Mouse (Mus musculus): ENCODE measurements around the gene Nsmce1. TPM values are rescaled to one million over a fixed set of nuclear protein-coding genes. Genes with fewer than 3 reads are reported as not detected.

Gene Nsmce1
- polyA plus RNA-seq (2014; fragmentation: Illumina TruSeq; extraction: RNeasy Lipid Tissue Mini Kit (QIAGEN cat#74804)): 64.7 TPM

DNA sequence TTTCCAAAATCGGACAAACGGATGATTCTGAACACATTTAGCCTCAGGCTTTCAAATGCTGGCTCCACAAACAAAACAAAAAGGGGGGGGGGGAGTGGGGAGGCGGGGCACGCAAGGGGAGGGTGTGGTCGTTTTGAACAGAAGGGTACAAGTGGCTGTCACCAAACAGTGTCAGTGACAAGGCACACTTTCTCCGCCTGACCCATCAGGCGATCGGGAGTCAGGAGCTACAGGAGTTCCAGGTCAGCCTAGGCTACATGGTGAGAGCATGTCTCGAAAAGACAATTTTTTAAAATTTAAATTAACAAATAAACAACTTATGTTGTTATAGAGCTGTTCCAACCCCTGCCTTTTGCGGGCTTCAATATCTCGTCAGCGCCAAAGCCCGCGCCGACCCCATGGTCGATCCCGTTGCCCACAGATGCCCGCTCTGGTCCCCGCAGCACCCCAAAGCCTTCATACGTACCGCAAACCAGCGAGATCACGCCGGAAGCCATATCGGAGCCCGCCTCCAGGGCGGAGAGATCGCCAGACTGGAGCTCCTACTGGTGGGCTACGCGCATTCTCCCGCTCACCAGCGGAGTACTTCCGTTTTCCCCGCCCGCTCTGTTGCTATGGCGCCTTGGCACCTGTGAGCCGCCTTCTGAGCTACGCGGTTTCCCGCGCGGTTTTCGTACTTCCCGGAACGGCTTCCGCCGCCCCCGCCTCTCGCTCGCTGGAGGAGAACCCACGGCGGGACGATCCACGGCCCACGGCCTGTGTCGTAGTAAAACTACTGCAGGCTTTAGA is at the start of gene Nsmce1:
Gene Nsmce1 (minus strand): TSS at position 650 of the 789 bp plus-strand sequence.

DNA sequence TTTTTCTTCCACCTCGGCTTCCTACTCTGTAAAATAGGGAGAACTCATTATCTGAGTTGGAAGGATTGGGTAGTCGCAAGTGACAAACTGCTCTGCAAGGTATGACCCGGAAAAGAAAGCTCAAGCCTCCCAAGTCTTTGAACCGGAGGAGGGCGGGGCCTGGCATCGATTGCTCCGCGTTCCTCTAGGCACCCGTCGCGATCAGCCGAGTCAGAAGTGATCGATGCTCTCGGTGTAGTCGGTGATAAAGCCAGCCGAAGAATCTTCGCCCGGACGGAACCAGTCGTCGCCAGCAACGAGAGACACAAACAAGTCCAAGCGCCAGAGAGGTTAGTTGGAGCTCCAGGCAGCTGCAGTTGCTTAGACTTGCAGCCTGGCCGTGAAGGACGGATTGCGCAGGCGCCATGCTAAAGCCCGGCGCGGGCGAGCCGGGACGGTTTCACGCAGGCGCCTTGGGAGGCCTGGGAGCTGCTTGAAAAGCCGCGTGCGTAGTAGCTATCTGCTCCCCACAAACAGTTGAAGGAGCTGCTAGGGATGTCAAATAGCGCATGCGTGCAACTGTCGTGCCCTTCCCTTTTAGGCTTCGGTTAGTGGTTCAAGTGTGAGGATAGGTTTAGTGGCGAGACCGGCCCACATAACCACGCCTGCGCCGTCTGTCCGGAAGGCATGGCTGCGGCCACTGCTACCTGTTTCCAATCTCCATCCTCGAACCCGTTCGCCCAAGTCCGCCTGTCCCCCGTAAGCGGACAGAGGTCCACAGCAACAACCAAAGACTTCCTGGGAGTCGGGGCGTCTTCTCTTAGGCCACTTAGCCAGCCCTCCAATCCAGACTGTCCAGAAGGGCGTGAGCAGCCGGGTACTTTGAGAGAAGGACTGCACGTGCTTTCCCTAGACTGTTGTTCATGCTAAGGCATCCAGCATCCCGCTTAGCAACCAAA is 46.7 kb downstream of the Nsmce1 start, which contains the start of gene Kdm8:
Gene Kdm8 (plus strand): TSS at position 213 of the 938 bp plus-strand sequence.

Other genes starting within 250 kb of the Nsmce1 start
- gene Kdm8, start 46.9 kb downstream of the Nsmce1 start, polyA plus RNA-seq (2014; fragmentation: Illumina TruSeq; extraction: RNeasy Lipid Tissue Mini Kit (QIAGEN cat#74804)): 0.26 TPM
- 4.9 TPM for gene Il4ra, start 60.5 kb upstream of the Nsmce1 start, polyA plus RNA-seq (2014; fragmentation: Illumina TruSeq; extraction: RNeasy Lipid Tissue Mini Kit (QIAGEN cat#74804))
- 1.1 TPM for gene Il21r, start 111.8 kb upstream of the Nsmce1 start, polyA plus RNA-seq (2014; fragmentation: Illumina TruSeq; extraction: RNeasy Lipid Tissue Mini Kit (QIAGEN cat#74804))
- 10.4 TPM for gene Gtf3c1, start 216.2 kb upstream of the Nsmce1 start, polyA plus RNA-seq (2014; fragmentation: Illumina TruSeq; extraction: RNeasy Lipid Tissue Mini Kit (QIAGEN cat#74804))
- gene D430042O09Rik, start 216.3 kb upstream of the Nsmce1 start, polyA plus RNA-seq (2014; fragmentation: Illumina TruSeq; extraction: RNeasy Lipid Tissue Mini Kit (QIAGEN cat#74804)): 10.1 TPM

Measured in ovary, adult 10 weeks (tissue).